Mouse (Mus musculus) limb, embryonic 11.5 days (tissue): ENCODE results near the gene Hsd17b3. TPM values are rescaled to one million over a fixed set of nuclear protein-coding genes. Genes with fewer than 3 reads are reported as not detected.

Experiments
- ATAC-seq: fragments of 200-750 bp; cut with Nextera tagmentation; 2 replicates; pipeline ENCODE4 v1.8.0; 2017; ENCODE audit warnings: low read depth; ENCODE audit not compliant: insufficient number of reproducible peaks, low FRiP score, low TSS enrichment
- DNase-seq: peaks from one replicate; pipeline ENCODE4 v3.0.0-alpha.2; 2015; ENCODE audit warnings: low spot score
- H3K27ac ChIP-seq: fragments of 300-500 bp; sonication (generic); replicated peaks from 2 replicates; pipeline ENCODE4 v1.5.1; 2014; ENCODE audit warnings: low read depth, mild to moderate bottlenecking, low read length
- H3K27me3 ChIP-seq: fragments of 300-500 bp; sonication (generic); 2 replicates; pipeline ENCODE4 v1.6.1; 2014; ENCODE audit warnings: mild to moderate bottlenecking, low read length, mixed read lengths; ENCODE audit not compliant: control insufficient read depth, insufficient read depth
- H3K36me3 ChIP-seq: fragments of 300-500 bp; sonication (generic); 2 replicates; pipeline ENCODE4 v1.6.1; 2014; ENCODE audit warnings: mild to moderate bottlenecking, low read length, moderate library complexity, mixed read lengths; ENCODE audit not compliant: control insufficient read depth, insufficient read depth
- H3K4me1 ChIP-seq: fragments of 300-500 bp; sonication (generic); 2 replicates; pipeline ENCODE4 v1.6.1; 2014; ENCODE audit warnings: low read length, mixed read lengths; ENCODE audit not compliant: control insufficient read depth, insufficient read depth
- H3K4me2 ChIP-seq: fragments of 300-500 bp; sonication (generic); 2 replicates; pipeline ENCODE4 v1.6.1; 2014; ENCODE audit warnings: low read depth, mild to moderate bottlenecking, moderate library complexity; ENCODE audit not compliant: severe bottlenecking
- H3K4me3 ChIP-seq: fragments of 300-500 bp; sonication (generic); 2 replicates; pipeline ENCODE4 v1.5.1; 2014; ENCODE audit warnings: low read depth, low read length
- H3K9ac ChIP-seq: fragments of 300-500 bp; sonication (generic); 2 replicates; pipeline ENCODE4 v1.6.1; 2014; ENCODE audit warnings: mild to moderate bottlenecking, low read length
- H3K9me3 ChIP-seq: fragments of 300-500 bp; sonication (generic); 2 replicates; pipeline ENCODE4 v1.6.1; 2016; ENCODE audit warnings: low read length; ENCODE audit not compliant: control insufficient read depth
- WGBS: fragments of 180-500 bp; shearing (Covaris S2); extraction: QIAGEN DNeasy Blood & Tissue Kit; methylation state at CpG from one replicate; pipeline ENCODE4 v1.1.7; 2014; 5-methylcytosine and 5-hydroxymethylcytosine counted together
- polyA plus RNA-seq: library from polyadenylated mRNA; unstranded; fragments of >200 nt; fragmentation: Nextera tagmentation; extraction: Ambion mirVana; gene quantifications from 2 replicates; pipeline ENCODE4 v1.2.1, GENCODE M21; 2014

Gene Hsd17b3
- polyA plus RNA-seq, 1 experiment from 2014 or later = not detected

DNA sequence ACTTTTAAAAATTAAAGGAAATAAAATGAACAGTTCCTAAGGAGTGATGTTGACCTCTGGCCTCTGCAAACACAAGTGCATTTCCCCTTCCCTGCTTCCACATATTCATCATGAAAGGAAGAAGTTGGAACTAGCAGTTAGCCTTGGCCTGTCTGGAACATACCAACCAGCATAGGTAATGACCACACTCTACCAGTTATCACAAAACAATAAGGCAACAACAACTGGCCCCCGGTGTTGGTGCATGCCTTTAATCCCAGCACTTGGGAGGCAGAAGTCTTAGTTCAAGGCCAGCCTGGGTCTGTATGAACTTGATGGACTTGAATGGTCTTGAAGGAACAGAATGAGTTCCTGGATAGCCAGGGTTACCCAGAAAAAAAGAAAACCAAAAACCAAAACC lies 21.4 kb upstream of the Hsd17b3 start:
- Histone ChIP-seq H3K27ac (no peak overlapping the region), H3K4me1 (0 out of 2 replicates have a peak, but pooled peaks cover 3% of the 10 kb centered on the region), H3K36me3 (no peaks in the 10 kb centered on the region), H3K4me3 (no peak overlapping the region), H3K4me2 (no peak overlapping the region), H3K9ac (no peak overlapping the region), H3K9me3 (no peaks in the 10 kb centered on the region), H3K27me3 (no peaks in the 10 kb centered on the region)
- WGBS = 97% methylated on average over 1 of the region's 1 CpGs
- no peak for DNase-seq
- no peak for ATAC-seq

DNA sequence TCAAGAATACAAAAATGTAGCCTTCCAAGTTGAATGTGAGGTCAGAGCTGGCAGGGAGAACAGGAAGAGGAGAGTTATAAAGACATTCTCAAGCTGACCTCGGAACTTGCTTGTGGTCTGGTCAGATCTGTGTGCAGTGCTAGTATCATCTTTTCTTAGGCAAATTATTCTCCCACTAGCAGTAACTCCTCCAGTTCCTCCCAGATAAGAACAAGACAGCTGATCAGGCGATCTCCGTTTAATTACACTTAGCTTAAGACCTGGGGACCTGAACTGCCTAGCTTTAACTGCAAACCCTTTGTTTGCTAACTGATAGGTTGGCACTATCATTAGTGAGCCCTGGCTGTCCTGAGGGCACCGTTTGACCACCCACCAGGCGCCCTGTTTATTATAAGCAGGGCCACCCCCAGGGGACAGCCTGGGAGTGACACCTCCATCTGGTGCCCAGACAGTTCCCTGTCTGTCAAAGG lies 19.4 kb upstream of the Hsd17b3 start:
- Histone ChIP-seq H3K27ac (no peak overlapping the region), H3K4me1 (0 out of 2 replicates have a peak, but pooled peaks cover 3% of the 10 kb centered on the region), H3K4me3 (no peak overlapping the region), H3K27me3 (no peaks in the 10 kb centered on the region), H3K36me3 (no peaks in the 10 kb centered on the region), H3K4me2 (no peak overlapping the region), H3K9me3 (no peaks in the 10 kb centered on the region), H3K9ac (no peak overlapping the region)
- ATAC-seq (0 out of 2 replicates have a peak, but pooled peaks have one; percentile 31), DNase-seq (no peak)
- WGBS = 21% methylated on average over 5 of the region's 5 CpGs

DNA sequence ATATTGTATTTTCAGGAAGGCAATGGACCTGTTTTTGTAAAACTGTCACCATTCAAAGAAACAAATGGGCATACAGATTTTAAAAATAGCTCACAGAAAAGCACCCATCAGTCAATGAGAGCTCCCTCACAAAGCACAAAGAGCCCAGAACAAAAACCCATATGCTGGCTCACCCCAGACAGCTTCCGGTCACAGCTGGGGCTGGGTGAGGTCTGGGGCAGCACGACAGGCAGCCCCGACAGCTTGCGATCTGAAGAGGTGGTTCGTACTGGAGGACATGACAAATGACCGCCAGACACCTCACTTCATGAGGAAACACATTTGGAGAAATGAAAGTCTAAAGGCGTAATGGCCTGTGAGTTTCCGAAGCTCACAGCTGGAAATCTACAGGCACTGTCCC lies 18.5 kb upstream of the Hsd17b3 start:
- Histone ChIP-seq H3K9ac (no peak overlapping the region), H3K4me1 (0 out of 2 replicates have a peak, but pooled peaks cover 3% of the 10 kb centered on the region), H3K9me3 (no peaks in the 10 kb centered on the region), H3K4me2 (no peak overlapping the region), H3K4me3 (no peak overlapping the region), H3K27ac (no peak overlapping the region), H3K27me3 (no peaks in the 10 kb centered on the region), H3K36me3 (no peaks in the 10 kb centered on the region)
- DNase-seq (no peak), ATAC-seq (no peak)
- 26% methylated on average over 8 of the region's 8 CpGs for WGBS

DNA sequence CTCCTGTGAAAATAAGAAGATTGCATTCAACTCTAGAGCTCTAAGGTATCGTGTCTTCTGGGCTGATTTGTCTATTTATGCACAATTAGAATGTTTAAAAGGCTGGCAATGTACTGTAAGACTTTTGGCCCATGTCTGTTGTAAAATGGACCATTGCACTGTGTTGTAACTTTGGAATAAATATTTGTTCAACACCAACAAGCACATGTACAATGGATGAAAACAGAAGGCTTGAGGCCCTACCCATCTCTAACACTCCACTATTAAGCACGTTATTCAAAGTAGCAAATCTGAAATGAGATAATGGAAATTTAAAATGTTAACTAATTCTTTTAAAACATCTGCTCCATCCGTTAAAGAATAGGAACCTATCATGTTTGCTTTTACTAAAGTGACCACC lies 18.1 kb upstream of the Hsd17b3 start:
- H3K9me3 ChIP-seq = no peaks in the 10 kb centered on the region
- no peak for DNase-seq
- no peak overlapping the region for H3K27ac ChIP-seq
- H3K4me3 ChIP-seq = no peak overlapping the region
- no peaks in the 10 kb centered on the region for H3K36me3 ChIP-seq
- H3K9ac ChIP-seq = no peak overlapping the region
- WGBS = 82% methylated on average over 3 of the region's 3 CpGs
- 0 out of 2 replicates have a peak, but pooled peaks cover 3% of the 10 kb centered on the region for H3K4me1 ChIP-seq
- H3K27me3 ChIP-seq = no peaks in the 10 kb centered on the region
- no peak for ATAC-seq
- no peak overlapping the region for H3K4me2 ChIP-seq

DNA sequence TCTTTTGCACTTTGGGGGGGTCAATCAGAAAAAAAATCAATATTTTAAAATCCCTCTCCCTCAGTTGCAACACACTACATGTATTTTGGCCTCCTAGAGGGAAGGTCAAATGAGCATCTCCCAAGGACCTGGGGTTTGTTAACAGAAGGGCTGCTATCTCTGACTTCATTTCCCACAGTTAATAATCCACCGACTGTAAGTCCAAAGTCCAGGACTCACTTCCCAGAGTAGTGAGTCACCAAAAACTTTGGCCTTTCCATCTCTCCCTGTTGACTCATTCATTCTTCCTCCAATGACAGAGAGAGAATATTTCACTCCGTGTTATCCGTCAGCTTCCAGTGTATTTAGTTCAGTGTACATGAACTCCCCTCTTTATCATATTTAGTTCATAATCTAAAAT lies 16.7 kb upstream of the Hsd17b3 start:
- Histone ChIP-seq H3K36me3 (no peaks in the 10 kb centered on the region), H3K27me3 (no peaks in the 10 kb centered on the region), H3K9ac (no peak overlapping the region), H3K9me3 (no peaks in the 10 kb centered on the region), H3K27ac (no peak overlapping the region), H3K4me2 (no peak overlapping the region), H3K4me3 (no peak overlapping the region), H3K4me1 (0 out of 2 replicates have a peak, but pooled peaks cover 3% of the 10 kb centered on the region)
- ATAC-seq (no peak), DNase-seq (no peak)
- WGBS = 94% methylated on average over 3 of the region's 3 CpGs

DNA sequence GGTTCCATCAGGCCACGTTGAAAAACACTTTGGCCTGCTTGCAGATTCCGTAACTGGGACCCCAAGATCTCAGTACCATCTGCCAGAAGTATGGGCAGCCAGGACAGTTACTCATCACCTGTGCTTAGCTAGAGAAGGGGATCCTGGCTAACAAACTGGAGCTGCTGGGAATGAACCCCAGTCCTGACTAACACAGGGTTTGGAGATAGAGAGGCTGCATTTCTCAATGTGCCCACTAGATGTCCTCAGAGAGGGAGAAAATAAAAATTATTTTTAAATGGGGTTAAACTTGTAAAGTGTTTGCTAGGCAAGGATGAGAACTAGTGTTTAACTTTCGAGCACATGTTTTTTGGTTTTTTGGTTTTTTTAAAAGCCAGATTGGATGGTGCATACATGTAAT lies 11.2 kb upstream of the Hsd17b3 start:
- no peak overlapping the region for H3K9ac ChIP-seq
- ATAC-seq = no peak

DNA sequence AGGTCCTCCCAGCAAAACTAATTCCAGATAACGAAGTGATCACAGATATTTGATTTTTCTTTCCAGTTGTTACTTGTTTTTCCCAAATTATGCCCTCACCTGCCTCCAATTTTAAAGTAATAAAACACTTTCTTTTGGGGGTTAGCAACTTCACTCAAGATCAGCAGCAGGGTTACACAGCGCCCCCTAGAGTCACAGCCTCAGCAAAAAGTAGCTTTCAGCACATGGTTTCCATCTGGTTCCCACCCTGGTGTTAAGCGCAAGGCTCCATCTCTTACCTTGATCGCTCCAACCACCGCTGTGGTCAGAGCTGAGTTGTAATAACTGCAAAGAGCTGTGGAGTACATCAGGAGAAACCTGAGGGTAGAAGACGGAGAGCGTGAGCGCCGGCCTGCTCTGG lies 10.0 kb upstream of the Hsd17b3 start:
- Histone ChIP-seq H3K4me3 (no peak overlapping the region), H3K9me3 (no peaks in the 10 kb centered on the region), H3K27ac (no peak overlapping the region), H3K27me3 (no peaks in the 10 kb centered on the region), H3K4me1 (no peaks in the 10 kb centered on the region), H3K36me3 (no peaks in the 10 kb centered on the region), H3K4me2 (no peak overlapping the region), H3K9ac (no peak overlapping the region)
- DNase-seq = peak; percentile 64
- WGBS = 72% methylated on average over 9 of the region's 9 CpGs
- no peak for ATAC-seq

More for the DNA sequence above, 11.2 kb upstream of the Hsd17b3 start:
- no peak overlapping the region for H3K4me3 ChIP-seq
- H3K4me1 ChIP-seq = no peaks in the 10 kb centered on the region
- no peak overlapping the region for H3K4me2 ChIP-seq
- H3K27me3 ChIP-seq = no peaks in the 10 kb centered on the region
- H3K27ac ChIP-seq = no peak overlapping the region
- DNase-seq = peak; percentile 48
- WGBS = 63% methylated on average over 3 of the region's 3 CpGs
- no peaks in the 10 kb centered on the region for H3K9me3 ChIP-seq
- no peaks in the 10 kb centered on the region for H3K36me3 ChIP-seq

DNA sequence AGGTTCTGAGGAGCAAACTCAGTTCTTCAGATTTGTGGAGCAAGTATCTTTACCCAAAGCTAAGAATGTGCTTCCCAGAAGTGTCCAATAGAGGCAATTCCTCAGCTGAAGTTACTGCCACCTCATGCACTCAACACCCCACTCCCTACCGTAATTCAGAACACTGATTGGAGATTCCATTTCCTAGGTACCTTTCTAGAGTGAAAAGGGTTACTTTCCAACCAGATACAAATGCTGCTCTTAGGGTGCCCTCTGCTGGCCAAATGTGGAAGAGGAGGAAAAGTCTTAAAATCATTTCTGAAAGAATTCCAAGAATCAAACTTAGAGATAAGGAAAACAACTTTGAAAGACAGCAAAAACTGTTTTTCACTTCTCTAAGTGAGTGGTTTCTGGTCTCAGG lies 4.3 kb upstream of the Hsd17b3 start:
- WGBS = 0% methylated on average over 1 of the region's 1 CpGs
- no peaks in the 10 kb centered on the region for H3K36me3 ChIP-seq
- H3K4me2 ChIP-seq = no peak overlapping the region
- H3K9ac ChIP-seq = no peak overlapping the region
- no peaks in the 10 kb centered on the region for H3K27me3 ChIP-seq
- no peaks in the 10 kb centered on the region for H3K9me3 ChIP-seq
- DNase-seq (peak; percentile 88), ATAC-seq (no peak)
- H3K4me1 ChIP-seq = no peaks in the 10 kb centered on the region
- no peak overlapping the region for H3K4me3 ChIP-seq
- no peak overlapping the region for H3K27ac ChIP-seq

DNA sequence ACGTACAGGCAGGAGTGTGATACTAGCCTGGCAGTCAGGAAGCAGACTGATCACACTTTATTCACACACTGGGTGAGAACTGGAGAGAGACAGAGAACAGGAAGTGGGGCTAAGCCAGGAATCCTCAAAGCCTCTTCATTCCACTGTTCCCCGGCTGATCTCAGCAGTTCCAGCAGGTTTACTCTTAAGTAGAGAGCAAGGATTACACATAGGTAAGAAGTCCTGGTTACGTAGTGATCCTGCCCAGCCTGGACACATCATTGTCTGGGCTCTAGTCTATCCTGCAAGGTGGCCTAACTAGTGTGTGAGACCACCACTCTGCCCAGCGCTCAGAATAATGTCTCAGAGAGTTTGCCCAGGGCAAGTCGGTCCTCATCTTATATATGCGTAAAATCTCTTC lies 3.7 kb upstream of the Hsd17b3 start:
- Histone ChIP-seq H3K4me3 (no peak overlapping the region), H3K36me3 (no peaks in the 10 kb centered on the region), H3K4me2 (no peak overlapping the region), H3K4me1 (no peaks in the 10 kb centered on the region), H3K9ac (no peak overlapping the region), H3K9me3 (no peaks in the 10 kb centered on the region), H3K27ac (no peak overlapping the region), H3K27me3 (no peaks in the 10 kb centered on the region)
- DNase-seq = no peak
- 66% methylated on average over 6 of the region's 6 CpGs for WGBS
- ATAC-seq = no peak
